ENCODE assay signal across 9 mouse cellular contexts in genomic region chr6:97419771-97420446, GRCm38 (mm10).
A peak's percentile ranks its signal among the peaks of the same experiment; 100 is the strongest.
DNase-seq lines count a peak whose midpoint lies in the region; ATAC-seq and TF ChIP-seq lines count a peak whose summit lies in the region.
"Had no signal": no experiment of that assay in that cellular context is flagged by ENCODE, and none has a peak within 500 bp of the region (broad histone marks: within the 10 kb centered on the region; RNA-seq: fewer than 3 reads in every experiment).

No protein-coding gene starts in this region.

- H3K27ac ChIP-seq in CH12.LX (ENCODE audit: insufficient read depth, low read depth): no peak overlapping the region
- H3K27ac ChIP-seq: limb, embryonic 13.5 days had no signal

- no peaks in the 10 kb centered on the region for H3K27me3 ChIP-seq in CH12.LX (replicated peaks)
- H3K27me3 ChIP-seq: limb, embryonic 13.5 days had no signal

- TF ChIP-seq POLR2A in CH12.LX (IDR thresholded peaks at IDR 0.05; ENCODE audit: low read depth, low read length): no peak

- H3K9ac ChIP-seq in CH12.LX (ENCODE audit: insufficient read depth, low read depth): no peak overlapping the region
- H3K9ac ChIP-seq: limb, embryonic 13.5 days had no signal

- TF ChIP-seq EP300 in CH12.LX (IDR thresholded peaks at IDR 0.05; ENCODE audit: low read length): no peak

- H3K4me1 ChIP-seq in CH12.LX (ENCODE audit: control insufficient read depth in 1 of 2, insufficient read depth in 2 of 2): peaks cover 0 to 3% of the 10 kb centered on the region in 2 experiments; a peak in 1 of 4 replicates
- H3K4me1 ChIP-seq: limb, embryonic 13.5 days had no signal

- H3K4me2 ChIP-seq in CH12.LX (ENCODE audit: insufficient read depth, low read depth, poor library complexity, severe bottlenecking): no peak overlapping the region
- H3K4me2 ChIP-seq: limb, embryonic 13.5 days had no signal

- H3K4me3 ChIP-seq in CH12.LX (replicated peaks in 1 of 3; ENCODE audit: low read depth in 2 of 3, low read length in 2 of 3, poor library complexity in 1 of 3): no peak overlapping the region
- H3K4me3 ChIP-seq: limb, embryonic 13.5 days had no signal

- H3K36me3 ChIP-seq in CH12.LX (replicated peaks in 1 of 2; ENCODE audit: control insufficient read depth in 1 of 2, insufficient read depth in 1 of 2, low read length in 1 of 2): no peaks in the 10 kb centered on the region
- H3K36me3 ChIP-seq: limb, embryonic 13.5 days had no signal

- dilution Hi-C loops in CH12.LX (cut with MboI; ENCODE audit: extremely low pct_ligation_motif_present, extremely low pct_unique_long_range_greater_than_20kb, low sequenced_read_pairs): no loop called here

- no peaks in the 10 kb centered on the region for H3K79me2 ChIP-seq in CH12.LX (replicated peaks; ENCODE audit: control insufficient read depth, extremely low read depth, insufficient read depth, poor library complexity, severe bottlenecking)

- in situ Hi-C loops in CH12.LX (cut with MboI; ENCODE audit: low pct_ligation_motif_present, low pct_unique_long_range_greater_than_20kb, low sequenced_read_pairs): loop anchor here (5.0 to 10.0 kb wide), 3 partner anchors 85 to 143 kb away; no protein-coding TSS in a partner anchor

- intact Hi-C loops in left cerebral cortex, postnatal 36 days (cut with DNase I): loop anchor here (2.0 to 10.0 kb wide), 3 partner anchors 82 to 325 kb away; no protein-coding TSS in a partner anchor

- no peak for ATAC-seq in erythroblast, adult 5-6 weeks (replicated peaks; ENCODE audit: low FRiP score, poor library complexity, severe bottlenecking)

- TF ChIP-seq RAD21 in CH12.LX (IDR thresholded peaks at IDR 0.05; ENCODE audit: low read depth, low read length): peak; percentile 69

- TF ChIP-seq CTCF in CH12.LX (conservative IDR thresholded peaks at IDR 0.05 in 1 of 2, IDR thresholded peaks at IDR 0.05 in 1 of 2; ENCODE audit: low read depth in 2 of 2, low read length in 2 of 2): peak; percentile 82 to 89

- DNase-seq in 416B (ENCODE audit: low read depth): peak; percentile 83
- DNase-seq in CH12.LX (ENCODE audit: extremely low read depth): peak; percentile 81
- DNase-seq in c-Kit-positive CD71-positive TER-119-positive erythroid progenitor cells, embryonic 14.5 days (ENCODE audit: low spot score): peak; percentile 49
- DNase-seq in forelimb bud, embryonic 11.5 days (ENCODE audit: low read depth, low spot score): peak; percentile 84
- DNase-seq in hindlimb bud, embryonic 11.5 days (ENCODE audit: extremely low spot score, low read depth, low spot score): peak; percentile 72
- peak; percentile 49 to 76 for DNase-seq in left cerebral cortex, postnatal 36 days (ENCODE audit: low spot score in 2 of 2)
- peak; percentile 63 for DNase-seq in retina, postnatal 7 days (ENCODE audit: low read depth, low spot score)

- H3K9me3 ChIP-seq in CH12.LX (replicated peaks; ENCODE audit: low read length): no peaks in the 10 kb centered on the region
- H3K9me3 ChIP-seq: limb, embryonic 13.5 days had no signal

TF ChIP-seq in CH12.LX, 34 proteins besides CTCF, POLR2A, EP300 and RAD21:
- TF ChIP-seq SMC3 (IDR thresholded peaks at IDR 0.05; ENCODE audit: low read depth, low read length): peak; percentile 96
- no peak for TF ChIP-seq GABPA (IDR thresholded peaks at IDR 0.05; ENCODE audit: insufficient replicate concordance, low read depth, low read length)
- TF ChIP-seq ZC3H11A (IDR thresholded peaks at IDR 0.05; ENCODE audit: low read depth, low read length): peak; percentile 64; the same call in 1 of the 2 replicates
TF ChIP-seq in CH12.LX: peak in this region for 2.
